Mouse (Mus musculus) liver, embryonic 14.5 days (tissue): ENCODE measurements at regions not wholly inside any gene's neighbourhood (a gene's known extent, or its start where the extent isn't known, plus 50 kb on each side); places are given as distances from the start of the nearest gene placed in this dataset.

Source experiments
- ATAC-seq: fragments of 200-750 bp; cut with Nextera tagmentation; 2 replicates; pipeline ENCODE4 v1.8.0; 2017; ENCODE audit warnings: moderate number of reproducible peaks, mild to moderate bottlenecking, moderate library complexity; ENCODE audit not compliant: insufficient read depth
- DNase-seq, 3 experiments: peaks; one replicate each; pipeline ENCODE4 v3.0.0-alpha.2; 2012 to 2013; ENCODE audit warnings: low read depth in 3 of 3, low spot score in 3 of 3
- H3K27ac ChIP-seq: fragments of 300-500 bp; sonication (generic); 2 replicates; pipeline ENCODE4 v1.5.1; 2014; ENCODE audit warnings: moderate library complexity, mild to moderate bottlenecking, control low read depth, inconsistent platforms
- H3K27me3 ChIP-seq: fragments of 300-500 bp; sonication (generic); 2 replicates; pipeline ENCODE4 v1.6.1; 2014; ENCODE audit warnings: mild to moderate bottlenecking, low read length, moderate library complexity; ENCODE audit not compliant: control insufficient read depth, insufficient read depth
- H3K36me3 ChIP-seq: fragments of 300-500 bp; sonication (generic); replicated peaks from 2 replicates; pipeline ENCODE4 v1.6.1; 2014; ENCODE audit warnings: low read depth; ENCODE audit not compliant: control insufficient read depth, insufficient read depth
- H3K4me1 ChIP-seq, 2 experiments: fragments of 200-500 bp in 1 of 2; fragments of 300-500 bp in 1 of 2; sonication (generic) in 1 of 2; replicated peaks; 2 replicates each; pipeline ENCODE4 v1.6.1; 2012 to 2014; ENCODE audit warnings: antibody characterized with exemption in 1 of 2, inconsistent platforms in 1 of 2, low read length in 1 of 2; ENCODE audit not compliant: control insufficient read depth in 2 of 2, insufficient read depth in 2 of 2
- H3K4me2 ChIP-seq: fragments of 300-500 bp; sonication (generic); 2 replicates; pipeline ENCODE4 v1.6.1; 2014; ENCODE audit warnings: low read depth, mild to moderate bottlenecking, control low read depth, moderate library complexity
- H3K4me3 ChIP-seq, 2 experiments: fragments of 200-500 bp in 1 of 2; fragments of 300-500 bp in 1 of 2; sonication (generic) in 1 of 2; 2 replicates each; pipeline ENCODE4 v1.5.1; 2012 to 2014; ENCODE audit warnings: low read depth in 2 of 2, low read length in 2 of 2, mild to moderate bottlenecking in 2 of 2, control low read depth in 1 of 2, inconsistent platforms in 1 of 2, moderate library complexity in 1 of 2; ENCODE audit not compliant: insufficient read depth in 1 of 2
- H3K9ac ChIP-seq: fragments of 300-500 bp; sonication (generic); replicated peaks from 2 replicates; pipeline ENCODE4 v1.6.1; 2014; ENCODE audit warnings: mild to moderate bottlenecking, control low read depth, moderate library complexity
- H3K9me3 ChIP-seq: fragments of 300-500 bp; sonication (generic); 2 replicates; pipeline ENCODE4 v1.6.1; 2016; ENCODE audit warnings: low read length, mixed read lengths; ENCODE audit not compliant: control insufficient read depth
- CTCF ChIP-seq: IDR thresholded peaks from 2 replicates; pipeline ENCODE4 v1.5.1; 2016; ENCODE audit warnings: antibody characterized with exemption, low read depth, control low read depth
- EP300 ChIP-seq: IDR thresholded peaks from 2 replicates; pipeline ENCODE4 v1.6.1; 2016; ENCODE audit warnings: antibody characterized with exemption, low read depth
- WGBS: fragments of 180-500 bp; shearing (Covaris S2); extraction: QIAGEN DNeasy Blood & Tissue Kit; methylation state at CpG from one replicate; pipeline ENCODE4 v1.1.7; 2014; ENCODE audit not compliant: insufficient replicate concordance; 5-methylcytosine and 5-hydroxymethylcytosine counted together

- H3K27me3 ChIP-seq, result no peaks in the 10 kb centered on the region
- no peaks in the 10 kb centered on the region for H3K4me1 ChIP-seq
- H3K36me3 ChIP-seq, result no peaks in the 10 kb centered on the region
- H3K27ac ChIP-seq, result no peak overlapping the region
- H3K4me3 ChIP-seq, result no peak overlapping the region
- 70% methylated on average over 22 of the region's 22 CpGs for WGBS
- TF ChIP-seq CTCF (no peak), EP300 (no peak)
- H3K9ac ChIP-seq, result no peak overlapping the region
- no peak overlapping the region for H3K4me2 ChIP-seq
- no peaks in the 10 kb centered on the region for H3K9me3 ChIP-seq
- DNase-seq (no peak), ATAC-seq (no peak)
These were observed 251.3 kb upstream of the Irx4 start for GRCm38 (mm10) chr13:73008856-73009546.

DNA sequence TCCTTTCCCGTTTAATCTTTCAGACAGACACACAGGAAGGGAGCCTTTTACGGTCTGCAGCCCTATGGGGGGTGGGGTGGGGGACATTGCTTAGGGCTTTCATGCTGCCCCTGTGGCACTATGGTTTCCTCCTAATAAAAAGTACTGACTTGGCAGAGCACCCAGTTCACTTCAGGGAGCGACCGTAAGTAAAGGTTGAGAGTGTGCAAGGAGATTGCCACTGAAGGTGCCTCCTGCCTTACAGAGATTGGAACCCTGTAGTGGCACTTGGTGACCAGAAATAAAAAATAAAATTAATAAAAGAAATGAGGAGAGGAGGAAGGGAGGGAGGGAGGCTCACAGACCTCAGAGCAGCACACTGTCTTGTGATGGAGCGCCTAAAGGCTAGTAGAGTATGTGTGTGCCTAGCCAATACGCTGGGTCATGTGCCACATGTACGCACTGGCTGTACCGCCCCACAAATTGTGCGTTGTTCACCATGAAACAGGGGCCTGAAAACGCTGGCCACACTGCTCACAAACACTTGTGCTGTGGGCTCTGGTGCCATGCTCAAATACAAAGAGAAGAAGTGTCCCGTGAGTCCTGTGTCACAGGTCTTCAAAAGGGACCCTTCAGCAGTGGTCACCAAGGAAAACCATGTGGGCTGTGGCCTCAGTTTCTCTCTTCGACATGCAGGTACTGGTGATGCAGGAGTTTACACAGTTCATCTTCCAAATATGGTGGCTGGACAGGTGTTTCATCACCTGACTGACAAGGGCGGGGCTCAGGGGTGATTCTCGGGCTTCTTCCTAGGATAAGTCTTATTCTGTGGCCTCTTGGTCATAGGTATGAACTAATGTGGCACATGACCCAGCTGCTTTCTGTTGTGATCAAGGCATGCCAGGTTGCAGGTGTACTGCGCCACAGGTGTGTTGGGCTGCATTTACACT lies 250.5 kb upstream of the Irx4 start:
- Histone ChIP-seq H3K4me3 (no peak overlapping the region), H3K4me1 (no peaks in the 10 kb centered on the region), H3K9ac (no peak overlapping the region), H3K27me3 (no peaks in the 10 kb centered on the region), H3K27ac (no peak overlapping the region), H3K36me3 (no peaks in the 10 kb centered on the region), H3K4me2 (no peak overlapping the region), H3K9me3 (no peaks in the 10 kb centered on the region)
- TF ChIP-seq EP300, result no peak
- no peak for TF ChIP-seq CTCF
- WGBS, result 64% methylated on average over 15 of the region's 15 CpGs
- ATAC-seq, result no peak
- DNase-seq, result no peak

GRCm38 (mm10) chr13:73019181-73019580 lies 241.1 kb upstream of the Irx4 start:
- Histone ChIP-seq H3K27ac (no peak overlapping the region), H3K4me2 (no peak overlapping the region), H3K4me3 (no peak overlapping the region), H3K27me3 (no peaks in the 10 kb centered on the region), H3K9me3 (no peaks in the 10 kb centered on the region), H3K4me1 (no peaks in the 10 kb centered on the region), H3K36me3 (no peaks in the 10 kb centered on the region), H3K9ac (no peak overlapping the region)
- no peak for ATAC-seq
- no peak for TF ChIP-seq EP300
- TF ChIP-seq CTCF, result no peak
- 74% methylated on average over 10 of the region's 10 CpGs for WGBS
- DNase-seq, result no peak

DNA sequence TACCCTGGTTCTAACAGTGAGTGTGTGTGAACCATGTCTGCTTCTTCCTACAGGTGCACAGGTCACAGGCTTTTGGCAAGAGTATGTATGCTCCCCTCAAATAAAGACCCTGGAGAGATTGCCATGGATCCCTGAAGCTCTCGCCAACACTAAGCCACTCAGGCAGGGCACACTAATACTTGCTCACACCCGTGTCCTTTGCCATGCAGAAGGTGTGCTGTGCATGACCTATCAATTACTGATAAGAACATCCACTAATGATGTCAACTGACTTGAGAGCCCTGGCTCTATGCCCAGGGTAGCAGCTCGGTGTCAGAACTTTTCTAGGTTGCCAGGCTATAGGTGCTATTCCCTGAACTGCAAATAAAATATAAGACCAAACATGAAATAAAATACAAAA lies 229.1 kb upstream of the Irx4 start:
- no peak for ATAC-seq
- WGBS, result 42% methylated on average over 3 of the region's 3 CpGs

GRCm38 (mm10) chr13:73033055-73033454 lies 227.2 kb upstream of the Irx4 start:
- no peak for TF ChIP-seq EP300
- TF ChIP-seq CTCF, result peak; percentile 84

More for the DNA sequence above, 229.1 kb upstream of the Irx4 start:
- Histone ChIP-seq H3K27me3 (no peaks in the 10 kb centered on the region), H3K9me3 (no peaks in the 10 kb centered on the region), H3K4me2 (no peak overlapping the region), H3K4me1 (no peaks in the 10 kb centered on the region), H3K9ac (no peak overlapping the region), H3K4me3 (no peak overlapping the region), H3K36me3 (no peaks in the 10 kb centered on the region), H3K27ac (no peak overlapping the region)
- no peak for TF ChIP-seq CTCF
- TF ChIP-seq EP300, result no peak
- no peak for DNase-seq

More at GRCm38 (mm10) chr13:73033055-73033454, 227.2 kb upstream of the Irx4 start:
- WGBS, result 11% methylated on average over 3 of the region's 3 CpGs
- Histone ChIP-seq H3K4me2 (no peak overlapping the region), H3K9me3 (no peaks in the 10 kb centered on the region), H3K4me1 (no peaks in the 10 kb centered on the region), H3K9ac (no peak overlapping the region), H3K36me3 (no peaks in the 10 kb centered on the region), H3K4me3 (no peak overlapping the region), H3K27me3 (no peaks in the 10 kb centered on the region), H3K27ac (no peak overlapping the region)
- ATAC-seq, result no peak
- DNase-seq, result no peak
